Mouse (Mus musculus): ENCODE results near the gene Baiap3. TPM values are rescaled to one million over a fixed set of nuclear protein-coding genes. Genes with fewer than 3 reads are reported as not detected.

The Baiap3 gene
- total RNA-seq (2018; cell fraction: chromatin; rRNA removed), result 1 to 10 TPM in 1 of 26 experiments, under 1 TPM in 2, not detected in 23; 0.22 to 1.4 (median 0.63) TPM
- total RNA-seq (2018; cell fraction: cytosol; rRNA removed), result not detected
- total RNA-seq (2018; cell fraction: nucleus; rRNA removed), result under 1 TPM in 1 of 26 experiments, not detected in 25; 0.36 TPM
- polyA plus RNA-seq (2018), result not detected in 3 replicates

DNA sequence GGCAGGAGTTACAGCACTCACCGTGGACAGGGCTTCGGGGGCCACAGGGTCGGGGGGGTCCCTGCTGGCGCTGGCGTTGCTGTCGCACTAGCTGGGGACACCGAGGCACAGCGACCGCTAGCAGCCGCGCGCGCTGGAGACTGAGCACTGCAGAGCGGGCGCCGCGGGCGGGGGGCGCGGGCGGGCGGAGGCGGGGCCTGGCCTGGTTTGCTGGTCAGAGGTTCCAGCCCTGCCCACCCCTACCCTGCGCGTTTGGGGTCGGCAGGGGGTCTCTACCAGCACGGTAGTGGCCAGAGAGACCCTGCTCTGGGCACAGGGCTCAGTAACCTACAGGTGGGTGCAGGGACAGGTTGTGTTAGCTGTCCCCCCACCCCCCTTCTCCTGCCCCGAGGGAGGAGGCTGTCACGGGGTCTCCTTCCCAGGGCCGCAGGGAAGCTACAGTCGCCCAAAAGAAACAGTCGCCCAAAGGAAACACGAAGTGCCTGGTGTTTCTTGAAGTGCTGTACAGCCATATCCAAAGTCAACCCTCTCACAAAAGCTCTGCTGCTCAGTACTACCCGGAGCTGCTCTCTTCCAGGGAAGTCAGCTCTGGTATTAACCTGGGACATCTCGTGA is at the start of gene Baiap3:
Gene Baiap3, minus strand, starts transcription at position 225 of the 615 bp plus-strand sequence.
- no peak within 1 kb of the TSS for H3K27ac ChIP-seq
- no peaks in the 10 kb centered on the region for H3K36me3 ChIP-seq (ENCODE audit: inconsistent target)
- H3K79me2 ChIP-seq (ENCODE audit: inconsistent target), result no peaks in the 10 kb centered on the region
- H3K4me3 ChIP-seq (ENCODE audit: inconsistent target), result no peak within 1 kb of the TSS
- WGBS (ENCODE audit: missing documents), result 8% methylated on average over 25 of the region's 35 CpGs

DNA sequence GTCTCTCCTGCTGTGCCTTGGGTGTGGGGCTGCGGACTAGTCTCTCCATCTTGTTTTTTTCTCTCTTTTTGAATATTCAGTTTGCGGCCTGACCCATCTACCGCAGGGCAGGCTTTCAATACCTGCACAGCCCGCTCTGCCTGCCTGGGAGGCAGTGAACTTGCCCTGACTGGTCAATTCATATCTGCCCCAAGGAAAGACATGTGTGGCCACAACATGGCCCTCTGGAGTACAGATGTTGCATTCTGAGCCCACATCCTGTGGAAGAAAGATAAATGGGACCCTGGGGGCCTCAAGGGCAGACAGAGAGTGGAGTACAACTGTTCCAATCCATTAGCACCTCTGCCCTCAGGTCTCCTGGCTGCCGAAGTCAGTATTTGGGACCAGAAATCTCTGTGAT is 41.9 kb upstream of the Baiap3 start, which contains the start of gene Prss34:
Gene Prss34, plus strand, starts transcription at position 301 of the 400 bp plus-strand sequence.
- H3K79me2 ChIP-seq (ENCODE audit: inconsistent target), result no peaks in the 10 kb centered on the region
- no peak within 1 kb of the TSS for H3K4me3 ChIP-seq (ENCODE audit: inconsistent target)
- 90% methylated on average over 5 of the region's 5 CpGs for WGBS (ENCODE audit: missing documents)
- no peaks in the 10 kb centered on the region for H3K36me3 ChIP-seq (ENCODE audit: inconsistent target)
- H3K27ac ChIP-seq, result no peak within 1 kb of the TSS

DNA sequence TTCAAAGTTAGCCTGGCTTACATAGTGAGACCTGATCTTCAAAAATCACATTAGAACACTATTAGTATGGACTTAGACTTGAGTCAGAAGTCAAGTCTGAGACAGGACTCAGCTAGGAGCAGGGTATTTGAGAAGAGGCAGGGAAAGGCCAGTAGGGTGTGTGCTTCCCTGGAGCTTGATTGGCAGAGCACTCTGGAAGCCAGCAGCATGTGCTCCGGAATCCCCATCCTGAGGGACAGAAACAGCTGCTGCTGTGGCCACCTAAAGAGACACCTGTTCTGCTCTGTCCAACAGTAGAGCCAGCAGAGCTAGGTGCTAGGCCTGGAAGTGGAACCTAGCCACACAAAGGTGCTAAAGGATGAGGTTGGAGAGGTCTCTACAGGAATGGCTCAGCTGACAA is 37.9 kb upstream of the Baiap3 start:
- Histone ChIP-seq H3K79me2 (ENCODE audit: inconsistent target) (no peaks in the 10 kb centered on the region), H3K36me3 (ENCODE audit: inconsistent target) (no peaks in the 10 kb centered on the region), H3K27ac (no peak overlapping the region), H3K4me3 (ENCODE audit: inconsistent target) (no peak overlapping the region)
- 74% methylated on average over 1 of the region's 1 CpGs for WGBS (ENCODE audit: missing documents)

DNA sequence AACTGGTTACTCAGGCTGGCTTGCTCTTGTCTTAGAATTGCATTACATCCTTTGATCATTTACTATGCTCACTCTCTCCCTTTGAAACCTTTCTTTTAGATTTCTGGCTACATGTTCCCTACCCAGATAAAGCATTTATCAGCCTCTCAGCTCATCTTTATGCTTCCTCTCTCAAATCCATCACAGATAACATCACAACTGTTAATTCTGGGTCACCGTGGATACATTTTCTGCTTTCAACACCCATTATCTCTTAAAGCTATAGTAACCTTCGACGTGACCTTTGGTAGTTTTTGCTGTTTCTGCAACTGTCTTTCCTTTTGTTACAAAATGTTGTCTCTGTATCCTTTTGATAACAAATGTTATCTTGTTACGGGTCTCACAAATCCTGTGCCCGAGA is 37.3 kb upstream of the Baiap3 start:
- 77% methylated on average over 5 of the region's 5 CpGs for whole genome bisulfite sequencing (ENCODE audit: missing documents)
- Histone ChIP-seq H3K36me3 (ENCODE audit: inconsistent target) (no peaks in the 10 kb centered on the region), H3K79me2 (ENCODE audit: inconsistent target) (no peaks in the 10 kb centered on the region), H3K4me3 (ENCODE audit: inconsistent target) (no peak overlapping the region), H3K27ac (no peak overlapping the region)

DNA sequence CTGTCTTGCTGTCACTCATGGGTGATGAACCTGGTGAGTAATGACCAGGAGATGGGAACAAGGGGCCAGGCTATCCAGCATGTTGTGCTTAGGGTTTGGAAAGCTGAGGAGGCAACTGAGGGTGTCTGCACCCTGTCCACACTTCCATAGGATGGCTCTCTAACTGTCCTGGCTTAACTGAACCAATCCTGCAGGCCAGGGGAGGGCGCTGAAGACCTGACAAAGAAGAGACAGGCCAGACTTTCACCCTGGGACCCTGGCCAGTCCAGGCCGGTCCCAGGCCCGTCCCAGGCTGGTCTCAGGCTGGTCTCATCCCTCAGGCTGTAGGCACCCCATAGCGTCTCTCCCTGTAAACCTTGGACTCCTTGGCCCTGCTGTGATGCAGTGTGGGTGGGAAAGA is 34.2 kb upstream of the Baiap3 start:
- no peak overlapping the region for H3K27ac ChIP-seq

DNA sequence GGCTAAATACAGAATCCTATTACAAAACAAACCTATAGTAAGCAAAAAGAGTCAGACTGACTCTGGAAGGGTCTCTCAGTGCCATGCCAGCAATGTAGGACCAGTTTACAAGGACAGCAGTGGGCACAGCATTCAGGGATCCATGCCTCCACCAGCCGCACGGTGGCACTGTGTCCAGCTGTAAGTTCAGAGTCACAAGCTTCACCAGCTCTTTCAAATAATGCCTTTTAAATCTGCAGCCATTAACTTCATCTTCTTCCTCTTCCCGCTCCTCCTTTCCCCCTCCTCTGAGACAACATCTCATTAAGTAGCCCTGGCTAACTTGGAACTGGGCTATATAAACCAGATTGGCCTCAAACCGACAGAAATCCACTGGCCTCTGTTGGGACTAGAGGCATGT is 32.7 kb upstream of the Baiap3 start:
- H3K36me3 ChIP-seq (ENCODE audit: inconsistent target), result no peaks in the 10 kb centered on the region
- H3K79me2 ChIP-seq (ENCODE audit: inconsistent target), result no peaks in the 10 kb centered on the region
- H3K4me3 ChIP-seq (ENCODE audit: inconsistent target), result no peak overlapping the region
- WGBS (ENCODE audit: missing documents), result 22% methylated on average over 4 of the region's 4 CpGs
- H3K27ac ChIP-seq, result no peak overlapping the region

More for the DNA sequence above, 34.2 kb upstream of the Baiap3 start:
- Histone ChIP-seq H3K36me3 (ENCODE audit: inconsistent target) (no peaks in the 10 kb centered on the region), H3K79me2 (ENCODE audit: inconsistent target) (no peaks in the 10 kb centered on the region), H3K4me3 (ENCODE audit: inconsistent target) (no peak overlapping the region)
- 37% methylated on average over 4 of the region's 4 CpGs for WGBS (ENCODE audit: missing documents)

DNA sequence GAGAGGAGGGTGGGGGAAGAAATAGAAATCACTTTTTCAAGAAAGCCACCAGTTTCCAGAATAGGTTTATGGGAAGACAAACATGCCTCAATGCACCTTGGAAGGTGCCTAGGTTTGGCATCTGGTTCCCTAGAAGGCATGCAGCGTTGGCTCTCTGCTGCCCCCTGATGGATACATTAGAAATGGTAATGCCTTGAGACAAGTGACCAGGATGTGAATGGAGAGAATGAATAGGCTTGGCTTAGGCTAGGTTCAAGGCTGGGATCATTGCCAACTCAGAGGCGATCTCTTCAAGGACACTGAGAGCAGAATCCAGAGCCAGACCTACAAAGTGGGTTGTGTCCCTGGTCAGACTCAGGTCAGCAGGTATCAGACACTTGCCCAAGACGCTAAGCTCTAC is 28.9 kb upstream of the Baiap3 start:
- no peaks in the 10 kb centered on the region for H3K36me3 ChIP-seq (ENCODE audit: inconsistent target)
- WGBS (ENCODE audit: missing documents), result 28% methylated on average over 3 of the region's 3 CpGs
- H3K4me3 ChIP-seq (ENCODE audit: inconsistent target), result no peak overlapping the region
- H3K79me2 ChIP-seq (ENCODE audit: inconsistent target), result no peaks in the 10 kb centered on the region
- no peak overlapping the region for H3K27ac ChIP-seq

DNA sequence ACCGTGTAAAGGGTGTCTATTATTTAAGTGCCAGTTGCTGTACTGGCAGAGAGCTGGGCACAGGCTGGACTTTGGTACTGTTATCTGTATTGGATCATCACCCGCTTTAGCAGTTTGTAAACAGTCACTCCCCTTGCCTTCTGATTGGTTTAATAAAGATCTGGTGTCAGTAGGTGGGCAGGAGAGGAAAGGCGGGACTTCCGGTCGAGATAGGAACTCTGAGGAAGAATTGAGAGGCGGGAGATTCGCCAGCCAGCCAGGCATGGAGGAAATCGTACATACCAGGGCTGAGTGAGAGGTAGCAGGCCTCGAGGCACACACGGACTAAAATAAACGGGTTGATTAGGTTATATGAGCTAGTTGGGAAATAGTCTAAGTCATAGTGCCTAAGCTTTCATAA is 26.0 kb upstream of the Baiap3 start:
- H3K4me3 ChIP-seq (ENCODE audit: inconsistent target), result no peak overlapping the region
- 42% methylated on average over 11 of the region's 11 CpGs for WGBS (ENCODE audit: missing documents)
- no peaks in the 10 kb centered on the region for H3K79me2 ChIP-seq (ENCODE audit: inconsistent target)
- no peak overlapping the region for H3K27ac ChIP-seq
- no peaks in the 10 kb centered on the region for H3K36me3 ChIP-seq (ENCODE audit: inconsistent target)

DNA sequence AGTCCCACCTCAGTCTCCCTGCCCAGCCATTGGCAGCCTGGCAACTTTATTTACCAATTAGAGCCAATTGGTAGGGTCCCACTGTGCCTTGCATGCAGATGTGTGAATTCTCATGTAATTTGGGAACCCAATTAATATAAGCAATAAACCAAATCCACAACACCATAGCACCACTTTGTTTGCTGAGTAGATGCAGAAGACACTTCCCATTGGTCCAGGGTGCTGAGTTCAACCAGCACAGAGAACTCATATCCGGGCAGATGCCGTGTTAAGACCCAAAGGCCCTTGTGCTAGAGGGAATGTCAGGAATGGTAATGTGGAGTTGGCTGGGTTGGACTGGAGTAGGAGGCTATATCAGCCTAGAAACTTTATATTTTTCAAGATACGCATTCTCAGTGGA is 19.7 kb upstream of the Baiap3 start:
- no peak overlapping the region for H3K27ac ChIP-seq
- 91% methylated on average over 3 of the region's 3 CpGs for WGBS (ENCODE audit: missing documents)
- H3K36me3 ChIP-seq (ENCODE audit: inconsistent target), result no peaks in the 10 kb centered on the region
- no peak overlapping the region for H3K4me3 ChIP-seq (ENCODE audit: inconsistent target)
- peaks cover 22% of the 10 kb centered on the region for H3K79me2 ChIP-seq (ENCODE audit: inconsistent target)

DNA sequence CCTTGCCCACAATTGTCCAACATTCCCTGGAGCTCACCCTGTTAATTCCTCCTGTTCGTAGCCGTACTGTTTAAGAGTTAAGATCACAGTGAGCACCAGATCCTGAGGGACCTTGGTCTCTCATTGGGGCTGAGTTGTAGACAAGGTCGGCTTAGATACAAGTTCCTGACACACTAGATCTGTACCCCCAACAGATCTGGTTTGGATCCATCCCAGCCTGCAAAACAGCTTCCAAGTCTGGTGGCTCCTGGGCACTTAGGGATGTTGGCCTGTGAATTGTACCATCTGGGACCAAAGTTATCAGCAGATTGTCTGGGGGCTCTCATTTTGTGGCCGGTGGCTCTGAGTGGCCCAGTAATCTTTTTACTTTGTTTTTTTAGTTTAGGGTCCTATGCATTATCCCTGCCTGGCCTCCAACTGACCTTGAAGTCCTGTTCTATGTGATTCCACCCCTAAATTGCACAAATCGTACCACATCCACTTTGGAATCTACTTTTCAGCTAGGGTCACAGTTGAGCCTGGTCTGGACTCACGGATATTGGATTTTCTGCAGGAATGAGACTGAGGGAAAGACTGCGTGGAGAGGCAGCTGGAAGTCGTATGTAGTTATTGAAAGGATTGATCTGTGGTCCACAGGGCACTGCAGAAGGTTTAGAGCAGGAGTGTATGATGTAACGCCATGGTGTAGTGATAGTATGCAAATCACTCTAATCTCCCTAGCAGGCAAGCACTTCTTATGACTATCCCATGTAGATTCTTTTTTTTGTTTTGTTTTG is 18.6 kb upstream of the Baiap3 start, which contains the start of gene Ube2i:
Gene Ube2i, minus strand, starts transcription at position 52 of the 776 bp plus-strand sequence.
- Histone ChIP-seq H3K36me3 (ENCODE audit: inconsistent target) (0 out of 2 replicates have a peak, but pooled peaks cover 3% of the 10 kb centered on the region), H3K4me3 (ENCODE audit: inconsistent target) (peak within 1 kb of the TSS; percentile 40), H3K27ac (peak within 1 kb of the TSS; percentile 94), H3K79me2 (ENCODE audit: inconsistent target) (peaks cover 33% of the 10 kb centered on the region)
- 87% methylated on average over 9 of the region's 9 CpGs for WGBS (ENCODE audit: missing documents)

DNA sequence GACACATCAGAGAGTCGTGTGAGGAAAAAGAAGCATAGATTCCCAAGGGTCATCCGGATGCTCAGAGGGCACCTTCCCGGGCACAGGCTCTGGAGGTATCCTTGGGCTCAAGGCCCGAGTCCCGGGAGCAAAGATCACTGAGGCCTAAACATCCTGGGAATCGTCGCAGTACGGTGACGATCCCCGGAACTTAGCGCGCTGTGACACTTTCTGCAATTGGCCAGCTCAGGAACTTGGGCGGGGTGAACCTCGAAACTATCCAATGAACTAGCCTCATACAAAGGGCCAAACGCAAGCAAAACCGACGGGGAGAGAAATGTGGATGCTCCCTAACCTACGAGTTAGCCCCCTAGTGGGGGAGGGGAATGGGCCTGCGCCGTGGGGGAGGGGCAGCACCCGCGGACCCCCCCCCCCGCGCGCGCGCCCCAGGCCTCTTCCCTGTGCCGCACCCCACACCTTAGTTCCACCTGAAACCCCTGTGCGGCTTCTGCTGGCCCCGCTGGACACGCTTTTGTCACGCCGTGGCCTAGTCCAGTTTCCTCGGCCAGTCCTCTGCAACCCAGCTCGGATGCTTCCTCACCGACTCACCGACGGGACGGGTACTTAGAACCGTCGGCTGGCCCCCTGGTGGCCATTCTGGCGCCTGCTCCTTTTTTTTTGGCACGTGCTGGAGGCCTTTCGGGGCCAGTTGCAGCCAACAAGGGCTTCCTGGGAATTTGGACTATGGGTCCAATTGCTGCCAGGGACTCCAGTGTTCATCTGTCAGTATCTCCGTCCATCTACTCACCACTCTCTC is 17.7 kb upstream of the Baiap3 start:
- peaks cover 11% of the 10 kb centered on the region; the same call in 1 of the 2 replicates for H3K36me3 ChIP-seq (ENCODE audit: inconsistent target)
- 2% methylated on average over 34 of the region's 45 CpGs for WGBS (ENCODE audit: missing documents)
- H3K4me3 ChIP-seq (ENCODE audit: inconsistent target), result peak overlapping the region; percentile 40
- H3K27ac ChIP-seq, result peak overlapping the region; percentile 94
- H3K79me2 ChIP-seq (ENCODE audit: inconsistent target), result peaks cover 41% of the 10 kb centered on the region

DNA sequence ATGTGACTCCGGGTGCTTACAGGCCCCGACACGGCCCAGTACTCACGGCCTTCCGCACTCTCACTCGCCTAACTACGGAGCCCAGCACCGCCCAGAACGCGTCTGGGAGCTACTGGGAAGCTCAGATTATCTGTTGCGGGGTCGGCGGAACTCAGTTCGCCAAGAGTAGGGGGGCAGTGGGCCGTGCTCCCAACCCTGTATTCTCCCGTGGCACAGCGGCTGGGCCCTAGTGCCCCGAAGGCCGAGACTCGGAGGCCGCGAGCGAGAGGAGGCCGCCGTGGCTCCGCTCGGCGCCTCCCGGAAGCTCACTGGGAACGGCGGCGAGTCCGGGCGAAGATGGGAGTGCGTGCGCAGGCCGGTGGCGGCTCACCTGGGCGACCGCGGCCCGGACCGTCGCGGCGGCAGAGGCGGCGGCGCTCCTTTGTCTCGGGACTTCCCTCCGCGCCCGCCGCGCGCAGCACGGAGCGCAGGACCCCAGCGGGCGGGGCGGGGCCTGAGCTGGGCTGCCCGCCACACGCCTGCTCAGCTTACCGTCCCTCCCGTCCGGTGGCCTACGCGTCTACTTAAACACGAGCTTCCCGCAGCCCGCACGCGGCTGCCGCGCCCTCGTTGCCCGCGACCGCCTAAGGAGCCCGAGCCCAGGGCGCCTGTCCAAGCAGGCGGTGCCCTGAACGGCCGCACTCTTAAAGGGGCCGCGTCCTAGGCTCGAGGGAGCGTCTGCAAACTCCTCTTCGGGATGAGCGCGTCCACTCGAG is 17.0 kb upstream of the Baiap3 start:
- peak overlapping the region; percentile 97 for H3K4me3 ChIP-seq (ENCODE audit: inconsistent target)
- peak overlapping the region; percentile 94 for H3K27ac ChIP-seq
- peaks cover 49% of the 10 kb centered on the region for H3K79me2 ChIP-seq (ENCODE audit: inconsistent target)
- under 1% methylated on average over 92 of the region's 92 CpGs for WGBS (ENCODE audit: missing documents)
- H3K36me3 ChIP-seq (ENCODE audit: inconsistent target), result peaks cover 19% of the 10 kb centered on the region

DNA sequence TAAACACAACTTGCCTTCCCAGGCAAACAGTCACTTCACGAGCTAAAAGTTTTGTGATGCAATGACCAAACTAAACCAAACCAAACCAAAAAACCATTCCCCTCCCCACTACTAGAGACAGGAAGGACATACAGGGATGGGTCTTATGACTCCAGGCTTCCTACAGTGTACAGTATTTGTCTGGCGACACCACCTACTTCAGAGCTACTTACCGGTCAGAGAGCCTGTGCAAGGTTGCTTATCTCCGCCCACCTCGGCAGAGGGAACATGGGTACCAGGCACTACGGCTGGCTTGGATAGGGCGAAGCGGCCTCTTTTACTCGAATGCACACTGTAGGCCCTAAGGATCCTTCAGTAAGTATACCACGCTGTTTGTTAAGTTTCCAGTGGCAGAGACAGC is 16.2 kb upstream of the Baiap3 start:
- H3K4me3 ChIP-seq (ENCODE audit: inconsistent target), result peak overlapping the region; percentile 97
- H3K27ac ChIP-seq, result peak overlapping the region; percentile 76
- peaks cover 57% of the 10 kb centered on the region for H3K79me2 ChIP-seq (ENCODE audit: inconsistent target)
- WGBS (ENCODE audit: missing documents), result 0% methylated on average over 10 of the region's 10 CpGs
- H3K36me3 ChIP-seq (ENCODE audit: inconsistent target), result peaks cover 27% of the 10 kb centered on the region

Measured in macrophage (primary cell).